Mouse (Mus musculus) heart, embryonic 16.5 days (tissue): ENCODE measurements around the gene Slc9b1. TPM values are rescaled to one million over a fixed set of nuclear protein-coding genes. Genes with fewer than 3 reads are reported as not detected.

Source experiments
- ATAC-seq: fragments of 200-750 bp; cut with Nextera tagmentation; replicated peaks from 2 replicates; pipeline ENCODE4 v1.8.0; 2017; ENCODE audit warnings: moderate number of reproducible peaks; ENCODE audit not compliant: insufficient read depth, low FRiP score; ENCODE audit errors: extremely low read depth
- H3K27ac ChIP-seq: fragments of 300-500 bp; sonication (generic); 2 replicates; pipeline ENCODE4 v1.5.1; 2014; ENCODE audit warnings: mild to moderate bottlenecking, low read length, control low read depth, moderate library complexity
- H3K27me3 ChIP-seq: fragments of 300-500 bp; sonication (generic); 2 replicates; pipeline ENCODE4 v1.6.1; 2014; ENCODE audit warnings: low read length, mixed read lengths; ENCODE audit not compliant: control insufficient read depth, insufficient read depth
- H3K36me3 ChIP-seq: fragments of 300-500 bp; sonication (generic); 2 replicates; pipeline ENCODE4 v1.6.1; 2014; ENCODE audit not compliant: control insufficient read depth, insufficient read depth
- H3K4me1 ChIP-seq: fragments of 300-500 bp; sonication (generic); 2 replicates; pipeline ENCODE4 v1.6.1; 2014; ENCODE audit warnings: low read length, mixed read lengths; ENCODE audit not compliant: control insufficient read depth, insufficient read depth
- H3K4me2 ChIP-seq: fragments of 300-500 bp; sonication (generic); 2 replicates; pipeline ENCODE4 v1.6.1; 2014; ENCODE audit warnings: low read depth, mild to moderate bottlenecking, control low read depth, low read length
- H3K4me3 ChIP-seq: fragments of 300-500 bp; sonication (generic); 2 replicates; pipeline ENCODE4 v1.5.1; 2014; ENCODE audit warnings: mild to moderate bottlenecking, control low read depth, low read length
- H3K9ac ChIP-seq: fragments of 300-500 bp; sonication (generic); 2 replicates; pipeline ENCODE4 v1.6.1; 2014; ENCODE audit warnings: low read length, control low read depth
- H3K9me3 ChIP-seq: fragments of 300-500 bp; sonication (generic); replicated peaks from 2 replicates; pipeline ENCODE4 v1.6.1; 2016; ENCODE audit warnings: low read length; ENCODE audit not compliant: control insufficient read depth
- WGBS: fragments of 180-500 bp; shearing (Covaris S2); extraction: QIAGEN DNeasy Blood & Tissue Kit; methylation state at CpG from one replicate; pipeline ENCODE4 v1.1.7; 2014; 5-methylcytosine and 5-hydroxymethylcytosine counted together
- polyA plus RNA-seq: library from polyadenylated mRNA; unstranded; fragments of >200 nt; fragmentation: Nextera tagmentation; extraction: Ambion mirVana; gene quantifications from 2 replicates; pipeline ENCODE4 v1.2.1, GENCODE M21; 2015

Slc9b1 gene
- polyA plus RNA-seq, 1 experiment from 2014 or later, result not detected

DNA sequence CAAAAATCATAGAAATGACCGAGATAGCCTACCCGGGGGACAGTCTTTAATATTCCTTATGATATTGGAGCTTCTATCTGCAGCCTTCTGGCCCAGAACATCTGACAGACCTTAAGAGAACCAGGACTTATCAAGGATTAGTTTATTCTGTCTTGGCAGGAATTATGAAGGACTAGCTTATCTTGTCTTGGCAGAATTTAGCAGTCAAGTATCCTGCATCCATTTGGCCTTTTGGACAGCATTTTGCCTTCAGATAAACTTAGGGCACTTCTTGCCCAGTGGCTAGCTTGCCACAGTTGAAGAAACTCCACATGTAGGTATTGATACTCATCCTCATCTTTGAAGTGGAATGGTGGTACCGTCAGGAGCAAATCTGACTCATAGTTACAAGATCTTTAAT, 4.0 kb downstream of the Slc9b1 start:
- Histone ChIP-seq H3K27ac (no peak overlapping the region), H3K4me1 (no peaks in the 10 kb centered on the region), H3K36me3 (no peaks in the 10 kb centered on the region), H3K4me3 (no peak overlapping the region), H3K9ac (no peak overlapping the region), H3K9me3 (no peaks in the 10 kb centered on the region), H3K27me3 (no peaks in the 10 kb centered on the region), H3K4me2 (no peak overlapping the region)
- ATAC-seq, result no peak
- WGBS, result 84% methylated on average over 3 of the region's 3 CpGs

DNA sequence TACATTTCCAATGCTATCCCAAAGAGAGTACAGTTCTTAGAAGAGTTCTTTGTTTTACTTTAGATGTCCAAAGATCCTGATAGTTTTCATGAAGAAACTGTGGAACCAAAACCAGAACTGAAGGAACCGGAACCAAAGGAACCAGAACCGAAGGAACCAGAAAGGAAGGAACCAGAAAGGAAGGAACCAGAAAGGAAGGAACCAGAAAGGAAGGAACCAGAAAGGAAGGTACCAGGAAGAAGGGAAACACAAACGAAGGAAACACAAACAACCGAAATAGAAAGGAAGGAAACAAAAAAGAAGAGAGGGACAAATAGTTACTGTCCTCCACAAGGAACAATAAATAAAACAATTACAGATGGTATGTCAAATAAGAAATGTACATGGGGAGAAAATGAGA, 9.6 kb downstream of the Slc9b1 start:
- H3K27ac ChIP-seq, result no peak overlapping the region
- ATAC-seq, result no peak
- 83% methylated on average over 4 of the region's 4 CpGs for WGBS

DNA sequence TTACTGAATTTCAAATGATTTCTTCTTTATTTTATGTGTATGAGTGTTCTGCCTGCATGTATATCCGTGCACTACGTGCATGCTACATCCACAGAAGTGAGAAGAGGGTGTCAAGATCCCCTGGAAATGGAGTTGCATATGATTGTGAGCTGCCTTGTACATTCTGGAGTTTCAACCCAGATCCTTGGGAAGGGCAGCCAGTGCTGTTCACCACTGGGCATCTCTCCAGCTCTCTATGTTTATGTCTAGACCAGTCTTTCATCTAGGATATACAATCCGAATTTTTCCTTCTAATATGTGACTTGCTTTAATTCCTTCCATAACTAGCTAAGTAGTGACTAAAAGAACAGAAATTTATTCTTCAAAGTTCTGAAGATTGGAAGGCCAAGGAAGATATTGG, 28.0 kb downstream of the Slc9b1 start:
- Histone ChIP-seq H3K36me3 (no peaks in the 10 kb centered on the region), H3K9me3 (no peaks in the 10 kb centered on the region), H3K27me3 (no peaks in the 10 kb centered on the region), H3K27ac (no peak overlapping the region), H3K4me1 (no peaks in the 10 kb centered on the region), H3K4me2 (no peak overlapping the region), H3K9ac (no peak overlapping the region), H3K4me3 (no peak overlapping the region)
- 71% methylated on average over 3 of the region's 3 CpGs for WGBS
- no peak for ATAC-seq

More for the DNA sequence above, 9.6 kb downstream of the Slc9b1 start:
- H3K9me3 ChIP-seq, result no peaks in the 10 kb centered on the region
- no peak overlapping the region for H3K4me2 ChIP-seq
- no peaks in the 10 kb centered on the region for H3K27me3 ChIP-seq
- no peak overlapping the region for H3K4me3 ChIP-seq
- no peaks in the 10 kb centered on the region for H3K36me3 ChIP-seq
- no peaks in the 10 kb centered on the region for H3K4me1 ChIP-seq
- no peak overlapping the region for H3K9ac ChIP-seq

DNA sequence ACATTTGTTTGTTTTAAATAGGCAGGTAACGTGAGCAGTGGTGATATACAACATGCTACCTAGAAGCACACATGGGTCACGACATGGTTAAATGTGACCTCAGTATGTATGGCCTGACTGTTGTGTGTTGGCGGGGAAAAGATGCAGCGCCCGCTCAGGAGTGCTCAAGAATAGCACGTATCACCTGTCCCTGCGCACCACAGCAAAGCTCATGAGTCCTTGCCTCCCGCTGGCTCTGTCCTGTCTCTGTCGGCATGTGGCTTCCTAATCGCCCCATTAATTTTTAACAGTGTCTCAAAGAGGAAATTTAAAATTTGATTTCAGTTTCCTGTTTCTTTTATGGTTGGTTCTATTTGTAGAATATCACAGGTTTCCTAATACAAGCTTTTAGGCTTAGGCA, 29.6 kb downstream of the Slc9b1 start:
- H3K27ac ChIP-seq, result no peak overlapping the region
- WGBS, result 73% methylated on average over 10 of the region's 10 CpGs
- H3K27me3 ChIP-seq, result no peaks in the 10 kb centered on the region
- H3K9me3 ChIP-seq, result no peaks in the 10 kb centered on the region
- no peak for ATAC-seq
- H3K36me3 ChIP-seq, result no peaks in the 10 kb centered on the region
- H3K9ac ChIP-seq, result no peak overlapping the region
- no peaks in the 10 kb centered on the region for H3K4me1 ChIP-seq
- no peak overlapping the region for H3K4me3 ChIP-seq
- no peak overlapping the region for H3K4me2 ChIP-seq

DNA sequence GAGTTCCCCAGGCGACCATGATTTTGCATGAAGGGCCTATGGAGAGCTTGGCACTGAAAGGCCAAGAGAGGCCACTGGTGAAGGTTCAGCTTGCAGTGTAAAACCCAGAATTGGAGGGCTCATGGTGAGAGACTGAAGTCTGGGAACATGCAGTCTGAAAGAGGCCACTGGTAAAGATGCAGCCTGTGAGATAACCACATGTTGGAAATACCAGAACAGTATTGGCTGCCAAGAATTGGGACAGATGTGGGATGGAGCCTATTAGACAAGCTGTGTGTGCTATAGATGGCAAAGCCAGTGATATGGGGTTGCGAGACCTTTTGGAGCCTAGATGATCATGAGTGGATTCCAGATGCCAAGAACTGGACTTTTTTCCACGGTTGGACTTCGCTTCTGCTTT, 32.0 kb downstream of the Slc9b1 start:
- Histone ChIP-seq H3K36me3 (no peaks in the 10 kb centered on the region), H3K4me2 (no peak overlapping the region), H3K4me1 (no peaks in the 10 kb centered on the region), H3K27me3 (no peaks in the 10 kb centered on the region), H3K9ac (no peak overlapping the region), H3K4me3 (no peak overlapping the region), H3K27ac (no peak overlapping the region), H3K9me3 (no peaks in the 10 kb centered on the region)
- ATAC-seq, result no peak
- WGBS, result 85% methylated on average over 4 of the region's 4 CpGs

DNA sequence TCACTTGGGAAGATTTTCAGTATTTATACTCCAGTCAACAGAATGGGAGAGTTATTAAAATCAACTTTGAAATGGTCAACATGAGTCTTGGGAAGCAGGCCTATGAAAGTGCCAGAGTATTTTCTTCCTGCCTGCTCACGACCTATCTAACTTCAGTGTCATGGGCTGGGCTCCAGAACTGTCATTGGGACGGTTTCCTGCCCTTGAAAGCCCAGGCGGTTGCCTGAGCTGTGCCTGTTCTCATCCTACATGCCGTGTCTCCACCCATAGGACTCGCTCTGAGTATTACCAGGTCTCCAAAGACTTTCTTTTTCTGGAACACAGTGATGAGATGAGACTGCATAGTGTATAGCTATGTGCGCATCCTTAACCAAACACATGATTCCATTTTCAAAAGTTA, 45.4 kb downstream of the Slc9b1 start:
- Histone ChIP-seq H3K27me3 (no peaks in the 10 kb centered on the region), H3K4me1 (peaks cover 3% of the 10 kb centered on the region; the same call in 1 of the 2 replicates), H3K9ac (no peak overlapping the region), H3K36me3 (no peaks in the 10 kb centered on the region), H3K9me3 (no peaks in the 10 kb centered on the region), H3K4me3 (no peak overlapping the region), H3K4me2 (no peak overlapping the region), H3K27ac (no peak overlapping the region)
- no peak; the same call in 1 of the 2 replicates for ATAC-seq
- WGBS, result 36% methylated on average over 6 of the region's 6 CpGs

DNA sequence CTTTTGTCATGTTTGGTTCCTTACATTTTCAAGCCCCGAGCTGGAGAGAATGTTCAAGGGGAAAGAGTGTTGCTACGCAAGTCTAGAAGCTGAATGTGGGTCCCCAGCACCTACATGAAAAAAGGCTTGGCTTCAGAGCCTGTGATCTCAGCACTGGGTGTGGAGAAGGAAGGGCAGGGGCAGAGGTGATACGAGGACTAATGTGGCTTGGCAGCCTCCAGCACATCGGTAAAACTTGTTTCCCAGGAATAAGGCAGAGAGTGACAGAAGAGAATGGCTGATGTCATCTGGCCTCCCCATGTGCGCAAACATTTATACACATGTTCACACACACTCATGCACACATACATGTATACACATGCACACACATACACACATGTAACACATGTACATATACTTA, 47.3 kb downstream of the Slc9b1 start:
- no peak for ATAC-seq
- 71% methylated on average over 5 of the region's 5 CpGs for WGBS
- H3K27me3 ChIP-seq, result no peaks in the 10 kb centered on the region
- no peak overlapping the region for H3K9ac ChIP-seq
- H3K4me1 ChIP-seq, result peaks cover 3% of the 10 kb centered on the region; the same call in 1 of the 2 replicates
- H3K36me3 ChIP-seq, result no peaks in the 10 kb centered on the region
- H3K9me3 ChIP-seq, result no peaks in the 10 kb centered on the region
- no peak overlapping the region for H3K4me2 ChIP-seq
- H3K4me3 ChIP-seq, result no peak overlapping the region
- no peak overlapping the region for H3K27ac ChIP-seq

DNA sequence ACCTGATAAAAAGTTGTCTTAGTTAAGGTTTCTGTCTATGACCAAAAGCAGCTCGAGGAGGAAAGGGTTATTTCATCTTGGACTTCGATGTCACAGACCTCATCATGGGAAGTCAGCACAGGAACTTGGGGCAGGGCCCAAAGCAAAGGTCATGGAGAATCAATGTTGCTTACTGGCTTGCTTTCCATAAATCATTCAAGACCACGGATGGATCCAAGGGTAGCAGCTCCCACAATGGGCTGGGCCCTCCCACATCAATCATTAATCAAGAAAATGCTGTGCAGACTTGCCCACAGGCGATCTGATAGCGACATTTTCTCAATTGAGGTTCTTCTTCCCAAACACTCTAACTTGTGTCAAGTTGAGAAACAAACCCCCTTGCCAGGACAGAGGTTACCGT, 48.3 kb downstream of the Slc9b1 start:
- Histone ChIP-seq H3K4me1 (peaks cover 3% of the 10 kb centered on the region; the same call in 1 of the 2 replicates), H3K9me3 (no peaks in the 10 kb centered on the region), H3K27ac (no peak overlapping the region), H3K4me2 (no peak overlapping the region), H3K9ac (no peak overlapping the region), H3K27me3 (no peaks in the 10 kb centered on the region), H3K4me3 (no peak overlapping the region), H3K36me3 (no peaks in the 10 kb centered on the region)
- WGBS, result 60% methylated on average over 6 of the region's 6 CpGs
- no peak for ATAC-seq

DNA sequence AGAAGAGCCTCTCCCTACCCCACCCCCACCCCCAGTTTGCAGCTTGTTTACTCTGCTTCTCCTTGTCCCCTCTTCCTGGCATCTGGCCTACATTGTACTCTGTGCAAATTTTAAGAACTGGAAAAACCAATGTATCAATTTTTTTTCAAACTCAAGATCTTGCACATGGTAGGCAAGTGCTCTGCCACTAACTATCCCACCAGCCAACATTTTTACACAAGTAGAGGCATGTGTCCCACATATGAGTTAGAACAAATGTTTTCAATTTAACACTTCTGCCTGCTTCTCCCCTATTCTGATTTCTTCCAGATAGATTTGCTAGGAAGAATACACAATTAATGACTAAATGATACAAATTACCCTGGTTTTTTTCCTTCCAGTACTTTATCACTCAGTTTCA, 49.3 kb downstream of the Slc9b1 start:
- H3K4me1 ChIP-seq, result peaks cover 3% of the 10 kb centered on the region; the same call in 1 of the 2 replicates
- H3K4me3 ChIP-seq, result no peak overlapping the region
- H3K9me3 ChIP-seq, result no peaks in the 10 kb centered on the region
- H3K4me2 ChIP-seq, result no peak overlapping the region
- no peaks in the 10 kb centered on the region for H3K36me3 ChIP-seq
- H3K9ac ChIP-seq, result no peak overlapping the region
- no peaks in the 10 kb centered on the region for H3K27me3 ChIP-seq
- no peak overlapping the region for H3K27ac ChIP-seq
- no peak for ATAC-seq
